ENCODE assay signal across 2 mouse cellular contexts in the genomic region with DNA sequence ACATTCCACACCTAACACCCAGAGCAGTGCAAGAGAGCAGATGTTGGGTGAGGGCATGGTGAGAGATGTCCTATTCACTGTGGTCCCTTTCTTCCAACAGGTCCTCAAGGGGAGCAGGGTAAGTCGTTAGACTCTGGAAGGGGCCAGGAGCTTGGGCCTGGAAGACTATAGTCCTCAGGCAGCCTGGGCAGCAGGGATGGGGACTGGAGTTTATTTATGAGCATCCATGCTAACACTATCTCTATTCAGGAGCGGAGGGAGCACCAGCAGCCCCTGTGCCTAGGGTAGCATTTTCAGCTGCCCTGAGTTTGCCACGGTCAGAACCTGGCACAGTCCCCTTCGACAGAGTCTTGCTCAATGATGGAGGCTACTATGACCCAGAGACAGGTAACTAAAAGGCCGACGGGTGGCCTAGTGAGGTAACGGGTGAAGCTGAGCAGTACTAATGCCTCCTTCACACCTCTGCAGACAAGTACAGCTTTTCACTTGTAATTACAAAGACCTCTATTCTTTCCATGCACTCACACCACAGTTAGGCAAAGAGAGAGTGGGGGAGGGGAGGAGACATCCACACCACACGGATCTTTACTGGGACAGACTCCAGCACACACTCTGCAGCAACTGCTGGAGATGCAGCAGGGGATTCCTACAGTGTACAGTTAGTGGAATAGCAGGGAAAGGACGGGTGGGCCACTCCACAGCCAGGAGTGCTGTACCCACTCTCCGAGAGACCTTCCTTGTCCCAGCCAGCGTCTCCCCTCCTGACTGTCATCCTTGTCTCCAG.
TF ChIP-seq lines count a peak whose summit lies in the region.

No protein-coding gene starts in this region.

TF ChIP-seq in CH12.LX, 34 proteins besides CTCF, POLR2A, EP300 and RAD21:
- 0 out of 2 replicates have a peak, but pooled peaks have one; percentile 24 for TF ChIP-seq CHD2 (IDR thresholded peaks at IDR 0.05; ENCODE audit: low read length)
- TF ChIP-seq PAX5 (IDR thresholded peaks at IDR 0.05; ENCODE audit: low read length), result no peak

TF ChIP-seq in ES-E14, 5 proteins besides CTCF, POLR2A, EP300 and RAD21:
- no peak for TF ChIP-seq HCFC1 (IDR thresholded peaks at IDR 0.05; ENCODE audit: borderline replicate concordance, insufficient read depth, low read length)
- TF ChIP-seq CHD2 (IDR thresholded peaks at IDR 0.05; ENCODE audit: low read depth, low read length), result no peak
- no peak for TF ChIP-seq ZNF384 (IDR thresholded peaks at IDR 0.05; ENCODE audit: low read depth, low read length)
- TF ChIP-seq ZC3H11A (IDR thresholded peaks at IDR 0.05; ENCODE audit: borderline replicate concordance, low read depth, low read length), result no peak
- TF ChIP-seq MAFK (IDR thresholded peaks at IDR 0.05; ENCODE audit: insufficient read depth, low read depth, low read length), result no peak
